Mouse (Mus musculus) left cerebral cortex, postnatal 4 days (tissue): ENCODE measurements around the gene Katna1. TPM values are rescaled to one million over a fixed set of nuclear protein-coding genes. Genes with fewer than 3 reads are reported as not detected.

Experiments
- DNase-seq: peaks from one replicate; pipeline ENCODE4 v3.0.0-alpha.2; 2022
- intact Hi-C: fragments of 180-260 bp; cut with DNase I; formaldehyde crosslinking; loops from one replicate; pipeline ENCODE4 v1.15.1; 2025
- total RNA-seq, 2 experiments: library from RNA; stranded (reverse); gene quantifications; 2 replicates each; pipeline ENCODE4 v1.2.3; 2021

Gene Katna1
- total RNA-seq, 2 experiments from 2014 or later: 19.2 to 20.9 TPM

DNA sequence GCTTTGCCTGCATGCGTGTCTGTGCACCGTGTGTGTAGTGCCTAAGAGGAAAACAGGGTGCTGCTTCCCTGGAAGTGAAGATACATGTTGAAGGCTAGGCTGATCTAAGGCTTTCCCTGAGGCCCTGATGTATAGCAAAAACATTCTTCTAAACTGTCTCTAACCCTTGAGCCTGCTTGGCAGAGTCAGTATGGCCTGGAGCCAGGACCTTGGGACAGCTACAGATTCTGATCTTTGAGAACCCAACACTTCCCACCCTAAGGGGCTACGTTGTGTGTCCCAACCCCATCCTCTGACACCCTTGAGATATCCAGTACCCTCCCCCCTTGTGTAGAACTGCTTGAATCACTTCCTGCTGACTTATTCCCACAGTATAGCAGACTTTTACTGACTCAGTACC, 52.6 kb downstream of the Katna1 start:
- no peak for DNase-seq
- intact Hi-C loops: no loop called here

DNA sequence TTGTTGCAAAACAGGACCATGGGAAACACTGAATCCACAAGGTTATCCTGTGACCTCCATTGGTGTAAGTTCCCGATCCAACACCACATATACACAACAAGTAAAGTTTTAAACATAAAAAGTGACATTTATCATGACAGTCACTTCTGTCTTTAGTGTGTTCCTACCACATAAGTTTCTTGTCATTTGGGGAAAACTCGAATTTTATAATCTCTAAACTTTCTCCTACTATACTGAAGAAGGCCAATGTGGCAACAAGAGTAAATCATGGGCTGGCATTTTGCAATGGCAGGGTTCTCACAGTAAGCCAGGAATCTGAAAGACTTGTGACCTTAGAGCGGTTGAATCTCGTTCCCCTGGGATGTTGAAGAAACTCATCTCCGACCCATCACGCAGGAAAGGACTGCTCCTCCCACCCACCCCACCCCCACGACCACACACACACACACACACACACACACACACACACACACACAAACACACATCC, 54.0 kb downstream of the Katna1 start:
- intact Hi-C loops: no loop called here
- DNase-seq: no peak

DNA sequence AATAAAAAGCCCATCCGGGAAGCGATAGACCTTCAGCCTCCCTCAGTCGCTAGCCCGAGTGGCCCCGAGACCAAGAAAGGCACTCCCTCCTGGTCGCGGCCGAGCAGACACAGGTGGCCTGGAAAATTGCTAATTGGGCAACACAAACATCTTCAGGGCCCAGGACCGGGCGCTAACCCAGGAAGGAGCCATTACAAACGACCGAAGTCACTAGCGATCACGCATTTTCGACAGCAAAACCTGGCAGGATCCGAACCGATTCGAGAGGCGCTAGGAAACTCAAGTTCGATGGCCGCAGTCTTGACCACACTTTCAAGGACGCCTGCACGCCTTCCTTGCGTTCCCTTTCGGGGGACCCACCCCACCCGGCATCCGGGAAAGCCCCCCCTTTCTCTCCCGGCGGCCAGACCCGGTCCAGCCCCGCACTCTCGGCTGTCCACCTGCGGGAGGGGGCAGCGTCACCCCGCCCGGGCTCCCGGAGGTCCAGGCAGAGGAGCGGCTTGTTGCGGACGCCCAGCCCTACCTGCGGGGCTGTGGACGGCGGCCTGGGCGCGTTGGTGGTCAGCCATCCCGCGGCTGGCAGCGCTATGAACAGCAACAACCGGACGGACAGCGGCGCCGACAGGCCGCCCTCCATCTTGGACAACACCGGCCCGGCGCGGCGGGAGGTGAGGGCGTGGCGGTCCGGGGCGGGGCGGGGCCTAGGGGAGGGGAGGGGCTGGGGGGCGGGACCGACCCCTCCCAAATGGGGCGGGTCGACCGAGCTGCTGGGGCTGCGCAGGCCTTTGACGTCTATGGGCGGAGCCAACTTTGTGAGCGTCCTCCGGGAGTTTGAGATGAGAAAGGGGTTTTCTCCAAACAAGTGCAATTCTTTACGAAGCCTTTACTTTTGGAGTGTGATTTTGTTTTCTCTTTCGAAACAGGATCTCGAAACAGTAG, 54.7 kb downstream of the Katna1 start:
- peak; percentile 93 for DNase-seq
- intact Hi-C loops: no loop called here

DNA sequence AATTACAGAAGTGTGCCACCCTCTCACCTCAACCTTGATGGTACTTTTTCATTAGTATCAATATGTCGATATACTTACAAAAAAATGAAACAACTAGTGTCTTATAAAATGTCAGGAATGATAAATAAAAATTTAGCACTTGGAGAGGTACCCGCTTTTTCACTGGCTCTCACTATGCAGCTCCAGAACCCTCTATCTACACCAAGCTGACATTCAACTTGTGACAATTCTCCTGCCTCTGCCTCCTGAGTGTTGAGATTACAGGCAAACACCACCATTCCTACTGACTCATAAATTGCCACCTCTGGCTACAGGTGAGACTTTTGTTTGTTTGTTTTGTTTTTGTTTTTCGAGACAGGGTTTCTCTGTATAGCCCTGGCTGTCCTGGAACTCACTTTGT, 55.4 kb downstream of the Katna1 start:
- no peak for DNase-seq
- intact Hi-C loops: no loop called here

DNA sequence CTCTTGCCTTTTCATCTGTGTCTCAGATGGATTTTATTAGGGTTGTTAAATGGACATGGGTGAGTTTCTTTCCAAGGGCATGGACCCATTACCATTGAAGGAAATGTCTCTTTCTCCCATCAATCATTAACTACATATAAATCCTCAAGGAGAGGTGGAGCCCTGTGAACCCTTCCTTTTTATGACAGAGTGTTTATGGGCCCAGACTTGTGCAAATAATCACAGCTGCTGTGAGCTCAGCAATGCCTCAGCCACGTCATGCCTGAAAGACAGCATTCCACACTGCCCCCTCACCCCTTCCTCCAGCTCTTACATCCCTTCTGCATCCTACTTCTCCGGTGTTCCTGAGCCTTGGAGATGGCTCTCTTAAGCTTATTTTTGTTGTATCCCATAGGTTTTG, 61.5 kb downstream of the Katna1 start:
- DNase-seq: no peak
- intact Hi-C loops: no loop called here

DNA sequence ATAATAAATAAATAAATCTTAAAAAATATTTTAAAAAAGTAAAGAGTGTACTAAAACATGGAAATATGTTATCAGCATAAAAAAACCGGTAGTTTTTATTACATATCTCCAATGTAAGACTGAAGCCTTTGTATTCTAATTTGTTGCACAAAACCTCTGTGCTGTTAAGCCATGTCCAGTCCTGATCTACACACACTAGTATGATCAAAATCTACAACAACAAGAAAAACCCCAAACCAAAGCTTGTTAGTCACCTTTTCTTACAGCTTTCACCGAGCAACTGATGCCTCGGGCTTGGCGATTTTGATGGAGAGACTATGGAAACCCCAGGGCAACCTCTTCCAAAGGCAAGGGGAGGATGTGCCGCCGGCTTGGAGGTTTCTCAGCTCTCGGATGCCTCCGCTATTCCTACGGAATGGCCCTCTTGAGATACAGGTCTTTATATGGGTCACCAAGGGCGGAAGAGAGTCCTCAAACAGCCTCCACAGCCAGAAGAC, 66.5 kb downstream of the Katna1 start:
- no peak for DNase-seq
- intact Hi-C loops: no loop called here

GRCm38 (mm10) chr10:7792751-7793385, 67.1 kb downstream of the Katna1 start, which contains the start of the genes Ginm1 and Ppil4:
TSS of gene Ginm1 (minus strand) at chr10:7792824.
TSS of gene Ppil4 (plus strand) at chr10:7792891.
- DNase-seq: peak; percentile 93
- intact Hi-C loops: no loop called here

DNA sequence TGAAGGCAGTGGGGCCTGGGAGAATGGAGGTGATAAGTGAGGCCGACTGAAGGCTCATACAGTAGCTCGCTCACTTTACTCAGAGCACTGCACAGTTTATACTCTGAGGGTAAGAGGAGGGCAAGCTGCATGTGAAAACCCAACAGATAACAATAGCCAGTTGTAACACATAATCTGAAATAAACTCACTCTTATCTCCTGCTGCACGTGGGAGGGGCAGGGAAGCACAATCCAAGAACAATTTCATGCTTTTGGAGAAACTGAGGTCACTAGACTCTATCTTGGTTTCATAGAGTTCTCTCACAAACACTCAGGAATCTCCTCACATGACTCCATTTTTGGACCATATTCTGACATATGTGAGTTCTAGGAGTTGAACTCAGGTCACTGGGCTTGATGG, 75.5 kb downstream of the Katna1 start:
- intact Hi-C loops: no loop called here
- no peak for DNase-seq

DNA sequence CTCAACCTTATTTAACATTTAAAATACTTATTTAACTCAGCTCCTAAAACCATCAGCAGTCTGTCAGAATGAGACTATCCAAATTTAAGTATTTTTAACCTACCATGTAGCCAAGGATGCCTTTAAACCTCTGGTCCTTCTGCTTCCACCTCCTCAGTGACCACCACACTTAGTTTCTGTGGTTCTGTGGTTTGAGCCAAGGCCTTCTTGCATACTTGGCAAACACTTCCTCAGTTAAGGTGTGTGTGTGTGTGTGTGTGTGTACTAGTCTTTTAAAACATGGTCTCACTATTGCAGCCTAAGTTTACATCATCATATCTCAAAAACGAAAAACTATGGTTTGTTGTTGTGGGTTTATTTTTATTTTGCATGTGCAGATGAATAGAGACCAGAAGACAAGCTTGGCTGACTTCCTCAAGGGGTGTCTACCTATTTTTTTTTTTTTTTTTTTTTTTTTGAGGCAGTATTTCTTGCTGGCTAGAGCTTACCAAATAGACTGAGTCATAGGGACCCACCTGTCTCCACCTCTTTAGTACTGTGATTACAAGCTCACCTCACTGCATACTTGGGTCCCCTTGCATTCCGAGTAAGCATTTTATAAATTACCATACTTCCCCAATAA, 76.8 kb downstream of the Katna1 start:
- intact Hi-C loops: no loop called here
- no peak for DNase-seq

DNA sequence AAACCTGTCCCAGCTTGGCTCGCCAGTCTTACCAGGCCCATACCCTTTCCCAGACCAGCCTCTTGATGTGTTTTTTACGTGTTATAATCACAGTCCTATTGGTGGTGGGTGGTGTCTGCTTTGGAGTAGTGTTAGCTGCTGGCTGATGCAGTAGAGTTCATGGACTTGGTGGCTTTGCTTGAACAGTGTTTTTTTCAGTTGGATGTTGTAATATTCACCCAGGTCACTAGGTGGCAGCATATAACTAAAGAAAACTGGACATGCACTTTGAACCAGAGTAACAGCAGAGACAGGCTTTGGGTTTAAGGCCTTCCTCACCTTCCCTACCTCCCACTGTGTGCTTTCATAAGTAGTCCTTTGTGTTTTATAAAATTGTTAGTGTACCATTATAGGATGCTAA, 84.1 kb downstream of the Katna1 start:
- intact Hi-C loops: loop anchor here (5.0 kb wide), 1 partner anchor 427 kb away; no protein-coding TSS in a partner anchor
- DNase-seq: peak; percentile 19

Other genes with a start within 250 kb of the Katna1 start
- gene Lrp11, start 136.2 kb upstream of the Katna1 start, total RNA-seq: 10 to 100 TPM; 74.0 to 83.9 TPM
- gene Nup43, start 58.5 kb upstream of the Katna1 start, total RNA-seq: 10 to 100 TPM; 12.6 to 14.7 TPM
- 10 to 100 TPM; 92.1 to 99.3 TPM for gene Pcmt1, start 44.9 kb upstream of the Katna1 start, total RNA-seq
- 10 to 100 TPM; 66.7 to 67.4 TPM for gene Lats1, start 44.8 kb upstream of the Katna1 start, total RNA-seq
- gene Ginm1, start 66.8 kb downstream of the Katna1 start, total RNA-seq: 10 to 100 TPM; 22.7 to 25.1 TPM
- gene Ppil4, start 66.9 kb downstream of the Katna1 start, total RNA-seq: 10 to 100 TPM; 39.3 to 45.6 TPM
- under 1 TPM; 0.18 to 0.22 TPM for gene Zc3h12d, start 106.5 kb downstream of the Katna1 start, total RNA-seq
- 10 to 100 TPM; 69.7 to 71.4 TPM for gene Tab2, start 230.2 kb downstream of the Katna1 start, total RNA-seq